Mouse (Mus musculus) liver, postnatal 0 days (tissue): ENCODE results near the gene Cntn2. TPM values are rescaled to one million over a fixed set of nuclear protein-coding genes. Genes with fewer than 3 reads are reported as not detected.

Experiments
- ATAC-seq: fragments of 200-750 bp; cut with Nextera tagmentation; 2 replicates; pipeline ENCODE4 v1.8.0; 2017; ENCODE audit warnings: mild to moderate bottlenecking, moderate library complexity
- DNase-seq: peaks from one replicate; pipeline ENCODE4 v3.0.0-alpha.2; 2016
- H3K27ac ChIP-seq: fragments of 300-500 bp; sonication (generic); 2 replicates; pipeline ENCODE4 v1.5.1; 2014; ENCODE audit warnings: antibody characterized with exemption, moderate library complexity, mild to moderate bottlenecking, low read depth
- H3K27me3 ChIP-seq: fragments of 300-500 bp; sonication (generic); 2 replicates; pipeline ENCODE4 v1.6.1; 2014; ENCODE audit warnings: low read length, control low read depth, mixed read lengths; ENCODE audit not compliant: insufficient read depth
- H3K36me3 ChIP-seq: fragments of 300-500 bp; sonication (generic); replicated peaks from 2 replicates; pipeline ENCODE4 v1.6.1; 2014; ENCODE audit warnings: mild to moderate bottlenecking, control low read depth, low read length, moderate library complexity, mixed read lengths; ENCODE audit not compliant: insufficient read depth
- H3K4me1 ChIP-seq: fragments of 300-500 bp; sonication (generic); 2 replicates; pipeline ENCODE4 v1.6.1; 2014; ENCODE audit warnings: antibody characterized with exemption, mild to moderate bottlenecking, control low read depth; ENCODE audit not compliant: insufficient read depth
- H3K4me2 ChIP-seq: fragments of 300-500 bp; sonication (generic); 2 replicates; pipeline ENCODE4 v1.6.1; 2014; ENCODE audit warnings: low read depth, mild to moderate bottlenecking, low read length, moderate library complexity, mixed read lengths
- H3K4me3 ChIP-seq: fragments of 300-500 bp; sonication (generic); 2 replicates; pipeline ENCODE4 v1.5.1; 2014; ENCODE audit warnings: low read depth, low read length
- H3K9ac ChIP-seq: fragments of 300-500 bp; sonication (generic); replicated peaks from 2 replicates; pipeline ENCODE4 v1.6.1; 2014; ENCODE audit warnings: mild to moderate bottlenecking, moderate library complexity
- H3K9me3 ChIP-seq: fragments of 300-500 bp; sonication (generic); 2 replicates; pipeline ENCODE4 v1.6.1; 2016; ENCODE audit warnings: mild to moderate bottlenecking, control low read depth, low read length, mixed read lengths
- CTCF ChIP-seq: sonication (generic); IDR thresholded peaks from 2 replicates; pipeline ENCODE4 v1.5.1; 2016; ENCODE audit warnings: antibody characterized with exemption, low read depth
- EP300 ChIP-seq: IDR thresholded peaks from 2 replicates; pipeline ENCODE4 v1.6.1; 2016; ENCODE audit warnings: antibody characterized with exemption, low read depth, mild to moderate bottlenecking
- WGBS: fragments of 180-500 bp; shearing (Covaris S2); extraction: QIAGEN DNeasy Blood & Tissue Kit; methylation state at CpG from one replicate; pipeline ENCODE4 v1.1.7; 2014; ENCODE audit not compliant: insufficient replicate concordance; 5-methylcytosine and 5-hydroxymethylcytosine counted together
- polyA plus RNA-seq: library from polyadenylated mRNA; unstranded; fragments of >200 nt; fragmentation: Nextera tagmentation; extraction: Ambion mirVana; gene quantifications from 2 replicates; pipeline ENCODE4 v1.2.1, GENCODE M21; 2015

Cntn2 gene
- polyA plus RNA-seq, 1 experiment from 2014 or later, result 0.20 TPM

- peaks cover 53% of the 10 kb centered on the region for H3K27me3 ChIP-seq
- no peak for ATAC-seq
- TF ChIP-seq EP300 (no peak), CTCF (no peak)
Measured at GRCm38 (mm10) chr1:132541171-132541823, 1.8 kb downstream of the Cntn2 start.

GRCm38 (mm10) chr1:132540701-132541100, 2.4 kb downstream of the Cntn2 start:
- ATAC-seq, result no peak
- TF ChIP-seq CTCF (no peak), EP300 (no peak)

More at GRCm38 (mm10) chr1:132541171-132541823, 1.8 kb downstream of the Cntn2 start:
- Histone ChIP-seq H3K4me1 (no peaks in the 10 kb centered on the region), H3K4me2 (no peak overlapping the region), H3K9me3 (no peaks in the 10 kb centered on the region), H3K4me3 (no peak overlapping the region), H3K9ac (no peak overlapping the region), H3K27ac (no peak overlapping the region), H3K36me3 (no peaks in the 10 kb centered on the region)
- DNase-seq, result no peak
- WGBS, result 6% methylated on average over 14 of the region's 14 CpGs

GRCm38 (mm10) chr1:132537736-132538135, 5.3 kb downstream of the Cntn2 start:
- Histone ChIP-seq H3K4me3 (no peak overlapping the region), H3K4me2 (no peak overlapping the region), H3K27ac (no peak overlapping the region), H3K36me3 (no peaks in the 10 kb centered on the region), H3K27me3 (peaks cover 41% of the 10 kb centered on the region), H3K9ac (no peak overlapping the region), H3K9me3 (no peaks in the 10 kb centered on the region), H3K4me1 (no peaks in the 10 kb centered on the region)
- 72% methylated on average over 5 of the region's 5 CpGs for WGBS
- ATAC-seq, result no peak
- no peak for TF ChIP-seq EP300
- no peak for TF ChIP-seq CTCF
- DNase-seq, result no peak

More at GRCm38 (mm10) chr1:132540701-132541100, 2.4 kb downstream of the Cntn2 start:
- Histone ChIP-seq H3K36me3 (no peaks in the 10 kb centered on the region), H3K4me1 (no peaks in the 10 kb centered on the region), H3K9me3 (no peaks in the 10 kb centered on the region), H3K4me2 (no peak overlapping the region), H3K27me3 (peaks cover 53% of the 10 kb centered on the region), H3K4me3 (no peak overlapping the region), H3K27ac (no peak overlapping the region), H3K9ac (no peak overlapping the region)
- DNase-seq, result no peak
- WGBS, result 41% methylated on average over 7 of the region's 7 CpGs

GRCm38 (mm10) chr1:132536416-132536815, 6.6 kb downstream of the Cntn2 start:
- WGBS, result 58% methylated on average over 3 of the region's 3 CpGs
- Histone ChIP-seq H3K9me3 (no peaks in the 10 kb centered on the region), H3K4me2 (no peak overlapping the region), H3K9ac (no peak overlapping the region), H3K36me3 (no peaks in the 10 kb centered on the region), H3K27me3 (peaks cover 31% of the 10 kb centered on the region), H3K27ac (no peak overlapping the region), H3K4me3 (no peak overlapping the region), H3K4me1 (no peaks in the 10 kb centered on the region)
- TF ChIP-seq EP300 (no peak), CTCF (no peak)
- DNase-seq, result no peak
- ATAC-seq, result no peak

- WGBS, result 77% methylated on average over 4 of the region's 4 CpGs
- no peak for ATAC-seq
- no peak overlapping the region for H3K4me3 ChIP-seq
- peaks cover 22% of the 10 kb centered on the region for H3K27me3 ChIP-seq
- DNase-seq, result no peak
- no peak overlapping the region for H3K4me2 ChIP-seq
- TF ChIP-seq CTCF (no peak), EP300 (no peak)
- H3K9ac ChIP-seq, result no peak overlapping the region
- no peaks in the 10 kb centered on the region for H3K4me1 ChIP-seq
- H3K27ac ChIP-seq, result no peak overlapping the region
- no peaks in the 10 kb centered on the region for H3K36me3 ChIP-seq
- no peaks in the 10 kb centered on the region for H3K9me3 ChIP-seq
Measured at GRCm38 (mm10) chr1:132535541-132535940, 7.5 kb downstream of the Cntn2 start.

GRCm38 (mm10) chr1:132533840-132534239, 9.2 kb downstream of the Cntn2 start:
- no peak for DNase-seq
- Histone ChIP-seq H3K4me2 (no peak overlapping the region), H3K9ac (no peak overlapping the region), H3K27ac (no peak overlapping the region), H3K36me3 (no peaks in the 10 kb centered on the region), H3K4me1 (no peaks in the 10 kb centered on the region), H3K4me3 (no peak overlapping the region), H3K27me3 (0 out of 2 replicates have a peak, but pooled peaks cover 11% of the 10 kb centered on the region), H3K9me3 (no peaks in the 10 kb centered on the region)
- no peak for ATAC-seq
- TF ChIP-seq CTCF (no peak), EP300 (no peak)
- WGBS, result 5% methylated on average over 7 of the region's 8 CpGs
